Mouse (Mus musculus) megakaryocyte, embryonic 14.5 days (primary cell): ENCODE results near the gene Gm42906. TPM values are rescaled to one million over a fixed set of nuclear protein-coding genes. Genes with fewer than 3 reads are reported as not detected.

Experiments used
- H3K27me3 ChIP-seq: replicated peaks from 2 replicates; pipeline ENCODE3; 2012; ENCODE audit warnings: inconsistent platforms
- H3K36me3 ChIP-seq: replicated peaks from 2 replicates; pipeline ENCODE3; 2012; ENCODE audit warnings: low read length, inconsistent platforms, mixed read lengths
- H3K4me1 ChIP-seq: 2 replicates; pipeline ENCODE4 v1.6.1; 2012; ENCODE audit warnings: inconsistent platforms
- H3K4me3 ChIP-seq: replicated peaks from 2 replicates; pipeline ENCODE3; 2012; ENCODE audit warnings: moderate library complexity, mild to moderate bottlenecking, inconsistent platforms
- H3K9me3 ChIP-seq: 2 replicates; pipeline ENCODE4 v1.6.1; 2012; ENCODE audit warnings: inconsistent platforms
- FLI1 ChIP-seq: IDR thresholded peaks from 2 replicates; pipeline ENCODE4 v1.6.1; 2012; ENCODE audit warnings: low read length, inconsistent platforms, mixed read lengths
- GATA1 ChIP-seq: IDR thresholded peaks from 3 replicates; pipeline ENCODE4 v1.6.1; 2012; ENCODE audit warnings: mixed read lengths, low read length, inconsistent platforms, borderline replicate concordance
- polyA plus RNA-seq: library from polyadenylated mRNA; stranded (reverse); fragments of >175 nt; gene quantifications from 2 replicates; pipeline ENCODE4 v1.2.3, GENCODE M21; 2012; ENCODE audit warnings: low replicate concordance; ENCODE audit not compliant: insufficient read depth

Gm42906 gene
- polyA plus RNA-seq, 1 experiment, result not detected

- Histone ChIP-seq H3K4me1 (peaks cover 27% of the 10 kb centered on the region), H3K4me3 (peak overlapping the region; percentile 96), H3K9me3 (no peaks in the 10 kb centered on the region), H3K36me3 (no peaks in the 10 kb centered on the region), H3K27me3 (no peaks in the 10 kb centered on the region)
- TF ChIP-seq FLI1, result no peak
- TF ChIP-seq GATA1, result no peak
Observed at GRCm38 (mm10) chr5:151369306-151369721, 58.6 kb downstream of the Gm42906 start.

GRCm38 (mm10) chr5:151368395-151369190 is 59.4 kb downstream of the Gm42906 start:
- Histone ChIP-seq H3K36me3 (no peaks in the 10 kb centered on the region), H3K9me3 (no peaks in the 10 kb centered on the region), H3K4me1 (peaks cover 27% of the 10 kb centered on the region), H3K27me3 (no peaks in the 10 kb centered on the region), H3K4me3 (peak overlapping the region; percentile 96)
- no peak for TF ChIP-seq GATA1
- TF ChIP-seq FLI1, result peak; percentile 99

GRCm38 (mm10) chr5:151367881-151368394 is 60.0 kb downstream of the Gm42906 start:
- peak overlapping the region; percentile 96 for H3K4me3 ChIP-seq
- H3K27me3 ChIP-seq, result no peaks in the 10 kb centered on the region
- no peaks in the 10 kb centered on the region for H3K36me3 ChIP-seq
- TF ChIP-seq GATA1, result no peak
- no peak for TF ChIP-seq FLI1
- no peaks in the 10 kb centered on the region for H3K9me3 ChIP-seq
- H3K4me1 ChIP-seq, result peaks cover 27% of the 10 kb centered on the region

DNA sequence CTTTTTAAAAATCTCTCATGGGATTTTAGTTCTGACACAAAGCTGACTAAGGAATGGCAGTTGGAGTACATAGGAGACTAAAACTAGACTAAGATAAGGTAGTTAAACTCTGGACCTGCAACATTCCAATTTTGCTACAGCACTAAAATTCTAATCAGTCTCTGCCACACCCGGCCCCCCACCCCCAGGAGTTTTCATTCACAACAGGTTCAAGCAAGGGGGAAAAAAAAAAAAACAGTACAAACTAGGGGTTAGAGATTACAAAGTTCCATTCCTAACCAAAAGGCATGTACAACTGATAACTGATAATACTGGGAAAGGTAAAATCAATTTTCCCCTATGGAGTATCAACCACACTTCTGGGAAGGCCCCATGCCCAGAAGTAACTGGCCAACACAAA is 60.6 kb downstream of the Gm42906 start:
- Histone ChIP-seq H3K4me1 (peaks cover 27% of the 10 kb centered on the region), H3K36me3 (no peaks in the 10 kb centered on the region), H3K27me3 (no peaks in the 10 kb centered on the region), H3K9me3 (no peaks in the 10 kb centered on the region), H3K4me3 (peak overlapping the region; percentile 96)
- TF ChIP-seq FLI1 (no peak), GATA1 (no peak)

- Histone ChIP-seq H3K9me3 (no peaks in the 10 kb centered on the region), H3K4me3 (no peak overlapping the region), H3K4me1 (peaks cover 14% of the 10 kb centered on the region; the same call in 1 of the 2 replicates), H3K27me3 (no peaks in the 10 kb centered on the region), H3K36me3 (no peaks in the 10 kb centered on the region)
- TF ChIP-seq GATA1 (no peak), FLI1 (no peak)
Observed at GRCm38 (mm10) chr5:151363343-151364000, 64.5 kb downstream of the Gm42906 start.

DNA sequence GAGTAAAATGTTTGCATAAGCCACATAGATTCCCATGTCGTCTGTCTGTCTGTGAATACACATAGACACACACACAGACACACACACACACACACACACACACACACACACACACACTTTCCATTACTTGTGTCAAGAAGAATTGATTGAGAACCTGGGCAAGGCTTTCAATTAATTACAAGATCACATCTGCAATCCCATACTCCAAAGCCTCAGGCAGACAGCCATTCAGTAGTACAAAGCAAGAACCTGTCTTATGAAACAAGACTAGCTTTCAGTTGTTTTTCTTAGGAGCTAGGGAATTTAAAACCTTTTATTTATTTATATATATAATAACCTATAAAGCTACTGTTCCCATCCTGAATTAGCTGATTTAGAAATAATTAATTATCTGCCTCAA is 78.3 kb downstream of the Gm42906 start:
- H3K36me3 ChIP-seq, result no peaks in the 10 kb centered on the region

GRCm38 (mm10) chr5:151348418-151348817 is 79.5 kb downstream of the Gm42906 start:
- Histone ChIP-seq H3K4me3 (no peak overlapping the region), H3K36me3 (no peaks in the 10 kb centered on the region), H3K4me1 (peaks cover 6% of the 10 kb centered on the region; the same call in 1 of the 2 replicates), H3K27me3 (no peaks in the 10 kb centered on the region), H3K9me3 (no peaks in the 10 kb centered on the region)
- TF ChIP-seq FLI1 (no peak), GATA1 (no peak)

More for the DNA sequence above, 78.3 kb downstream of the Gm42906 start:
- Histone ChIP-seq H3K4me1 (peaks cover 4% of the 10 kb centered on the region; the same call in 1 of the 2 replicates), H3K4me3 (no peak overlapping the region), H3K27me3 (no peaks in the 10 kb centered on the region), H3K9me3 (no peaks in the 10 kb centered on the region)
- TF ChIP-seq GATA1 (no peak), FLI1 (no peak)

- TF ChIP-seq FLI1 (no peak), GATA1 (no peak)
- Histone ChIP-seq H3K36me3 (no peaks in the 10 kb centered on the region), H3K4me1 (peaks cover 6% of the 10 kb centered on the region; the same call in 1 of the 2 replicates), H3K4me3 (no peak overlapping the region), H3K9me3 (no peaks in the 10 kb centered on the region), H3K27me3 (no peaks in the 10 kb centered on the region)
Observed at GRCm38 (mm10) chr5:151346626-151347025, 81.3 kb downstream of the Gm42906 start.

- Histone ChIP-seq H3K4me1 (peaks cover 6% of the 10 kb centered on the region; the same call in 1 of the 2 replicates), H3K36me3 (no peaks in the 10 kb centered on the region), H3K9me3 (no peaks in the 10 kb centered on the region), H3K27me3 (no peaks in the 10 kb centered on the region), H3K4me3 (no peak overlapping the region)
- TF ChIP-seq FLI1 (no peak), GATA1 (no peak)
Observed at GRCm38 (mm10) chr5:151344737-151345136, 83.2 kb downstream of the Gm42906 start.

GRCm38 (mm10) chr5:151333686-151334085 is 94.3 kb downstream of the Gm42906 start:
- Histone ChIP-seq H3K4me1 (no peaks in the 10 kb centered on the region), H3K4me3 (no peak overlapping the region), H3K9me3 (no peaks in the 10 kb centered on the region), H3K36me3 (no peaks in the 10 kb centered on the region), H3K27me3 (no peaks in the 10 kb centered on the region)
- no peak for TF ChIP-seq GATA1
- no peak for TF ChIP-seq FLI1
